Mouse (Mus musculus) kidney, adult 2 months (tissue): ENCODE data around the gene Smc4.

Experiments used
- CTCF ChIP-seq: fragments of 200-500 bp; conservative IDR thresholded peaks from 2 replicates; pipeline ENCODE4 v1.5.1; 2011; ENCODE audit warnings: low read depth, mild to moderate bottlenecking, control low read depth, low read length, moderate library complexity, mixed read lengths; ENCODE audit not compliant: insufficient read depth, insufficient read length
- POLR2A ChIP-seq: fragments of 200-500 bp; IDR thresholded peaks from one replicate; pipeline ENCODE4 v1.6.1; 2011; ENCODE audit warnings: low read depth, low read length, control low read depth

DNA sequence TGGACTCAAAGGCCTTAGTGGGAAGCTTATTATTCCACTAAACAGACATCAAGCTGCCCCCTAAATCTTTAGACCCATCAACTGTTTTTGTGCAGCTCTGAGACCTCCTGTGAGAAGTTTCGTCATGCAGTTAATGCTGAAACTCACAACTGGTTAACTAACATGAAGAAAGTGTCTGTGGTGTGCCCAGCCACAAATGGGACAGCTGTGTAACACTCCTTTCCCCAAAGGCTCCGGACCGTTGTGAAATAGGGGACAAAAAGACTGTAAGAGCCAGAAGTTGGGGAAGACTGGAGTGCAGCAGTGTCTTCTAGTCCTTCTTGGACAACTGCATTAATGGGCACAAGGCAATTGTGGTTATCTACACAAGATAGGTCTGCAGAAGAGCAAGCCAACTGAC is 47.1 kb upstream of the Smc4 start:
- TF ChIP-seq CTCF (no peak), POLR2A (no peak)
